Mouse (Mus musculus) ZHBTc4 (cell line): ENCODE results near the gene Ppp1r1a.

Experiments used
- DNase-seq: peaks from one replicate; pipeline ENCODE4 v3.0.0-alpha.2; 2011; ENCODE audit warnings: low read depth, low spot score

Ppp1r1a gene

DNA sequence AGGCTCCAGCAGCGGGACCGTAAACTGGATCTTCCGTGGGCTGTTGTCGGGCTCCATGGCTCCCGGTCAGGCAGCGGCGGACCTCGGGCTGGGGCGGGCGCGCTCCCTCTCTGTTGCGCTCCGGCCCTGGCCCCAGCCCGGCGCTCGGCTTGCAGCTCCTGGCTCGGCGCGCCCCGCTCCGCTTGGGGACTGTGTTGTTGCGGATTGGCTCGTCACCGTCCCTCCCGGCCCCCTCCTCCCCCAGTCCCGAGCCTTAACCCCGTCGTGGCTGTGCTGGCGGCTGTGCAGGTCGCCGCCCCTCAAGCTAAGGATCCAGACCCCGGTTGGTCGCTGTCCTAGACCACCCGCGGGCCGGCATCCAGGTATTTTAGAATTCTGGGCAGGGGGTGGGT is at the start of gene Ppp1r1a:
TSS of gene Ppp1r1a (minus strand) at position 182 of the 392 bp plus-strand sequence.
- peak; percentile 88 for DNase-seq

DNA sequence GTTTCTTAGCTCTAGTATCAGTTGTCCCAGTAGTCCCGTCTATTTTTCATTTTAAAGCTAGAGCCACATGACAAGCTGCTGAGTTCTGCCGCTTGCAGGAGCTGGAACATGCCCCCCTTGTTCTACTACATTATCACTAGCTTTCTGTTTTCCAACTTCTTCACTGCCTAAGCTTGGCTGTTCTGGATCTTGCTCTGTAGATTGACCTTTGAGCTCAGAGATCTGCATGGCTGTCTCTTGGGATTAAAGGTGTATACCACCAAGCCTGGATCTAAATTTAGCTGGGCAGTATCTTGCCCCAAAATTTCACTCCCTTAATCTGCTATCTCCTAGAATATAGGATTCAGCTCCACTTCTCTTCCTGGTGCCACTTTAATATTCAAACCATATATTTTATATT is 48.1 kb upstream of the Ppp1r1a start:
- DNase-seq = no peak

DNA sequence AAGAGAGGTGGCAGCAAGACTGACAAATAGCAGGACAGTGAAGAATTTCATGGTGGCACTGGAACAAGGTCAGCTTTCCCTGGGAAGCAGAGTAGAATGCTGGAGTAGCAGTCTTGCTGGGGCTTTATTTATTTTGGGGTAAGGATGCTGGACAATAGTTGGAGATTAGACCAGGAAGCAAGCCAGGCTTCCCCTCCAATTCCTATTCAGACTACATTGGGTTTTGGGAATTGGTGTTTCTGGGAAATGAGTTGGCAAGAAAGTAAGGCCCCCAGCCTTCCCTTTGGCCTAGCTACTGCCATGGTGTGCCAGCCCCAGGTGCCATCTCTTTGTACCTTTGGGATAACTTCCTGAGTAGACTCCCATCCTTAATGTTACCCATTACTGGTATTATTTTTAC is 27.2 kb upstream of the Ppp1r1a start, which contains the start of gene Glycam1:
TSS of gene Glycam1 (minus strand) at position 101 of the 400 bp plus-strand sequence.
- no peak for DNase-seq

DNA sequence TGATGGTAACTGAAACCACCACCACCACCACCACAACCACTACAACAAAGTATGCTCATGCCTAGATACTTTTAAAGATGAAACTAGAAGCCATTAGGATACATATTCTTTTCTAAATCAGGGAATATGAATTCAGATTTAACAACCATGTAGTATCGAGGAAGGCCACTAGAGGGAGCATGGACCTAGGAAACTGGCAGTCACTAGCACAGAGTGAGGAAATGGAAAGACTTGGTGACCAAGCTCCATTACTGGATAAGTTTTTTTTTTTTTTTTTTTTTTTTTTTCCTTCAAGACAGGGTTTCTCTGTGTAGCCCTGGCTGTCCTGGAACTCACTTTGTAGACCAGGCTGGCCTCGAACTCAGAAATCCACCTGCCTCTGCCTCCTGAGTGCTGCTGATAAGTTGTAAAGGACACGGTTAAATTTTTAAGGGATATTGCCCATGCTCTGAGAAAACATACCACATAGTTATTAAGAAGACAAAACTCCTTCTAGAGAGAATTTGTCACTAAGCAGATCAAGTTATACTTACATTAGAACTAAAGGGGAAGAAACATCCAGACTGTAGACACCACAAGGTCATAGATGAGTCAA is 14.4 kb upstream of the Ppp1r1a start:
- DNase-seq = peak; percentile 56

DNA sequence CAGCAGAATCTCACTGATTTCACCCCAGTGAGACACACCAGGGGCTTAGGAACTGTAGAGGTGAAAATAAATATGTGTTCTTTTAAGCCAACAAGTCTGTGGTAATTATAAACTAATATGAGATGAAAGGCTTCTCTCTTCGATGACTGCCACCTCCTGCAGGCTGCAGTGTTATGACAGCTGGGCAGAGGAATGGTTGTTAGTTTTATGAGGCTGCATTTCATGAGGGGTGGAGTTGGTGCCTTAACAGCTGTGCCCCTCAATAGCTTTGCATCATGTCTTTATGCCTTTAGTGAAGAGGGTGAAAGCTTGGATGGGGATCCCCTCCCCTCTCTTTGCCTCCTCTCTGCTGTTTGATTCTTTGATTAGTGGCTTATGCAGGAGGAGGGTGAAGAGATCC is 13.2 kb upstream of the Ppp1r1a start:
- no peak for DNase-seq

DNA sequence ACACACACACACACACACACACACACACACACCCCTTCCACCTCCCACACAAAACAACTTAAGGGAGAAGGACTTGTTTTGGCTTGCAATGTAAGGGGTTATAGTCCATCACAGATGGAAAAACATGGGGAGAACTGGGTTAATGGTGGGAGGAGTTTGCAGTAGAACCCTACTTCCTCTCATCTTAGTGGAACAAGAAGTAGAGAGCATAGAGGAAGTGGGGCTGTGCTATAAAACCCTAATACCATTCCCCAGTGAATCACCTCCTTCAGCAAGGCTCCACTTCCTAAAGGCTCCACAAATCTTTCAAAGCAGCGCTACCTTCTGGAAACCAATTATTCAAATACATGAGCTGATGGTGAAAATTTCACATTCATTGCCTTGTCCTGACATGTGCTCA is 11.7 kb upstream of the Ppp1r1a start:
- DNase-seq = no peak

DNA sequence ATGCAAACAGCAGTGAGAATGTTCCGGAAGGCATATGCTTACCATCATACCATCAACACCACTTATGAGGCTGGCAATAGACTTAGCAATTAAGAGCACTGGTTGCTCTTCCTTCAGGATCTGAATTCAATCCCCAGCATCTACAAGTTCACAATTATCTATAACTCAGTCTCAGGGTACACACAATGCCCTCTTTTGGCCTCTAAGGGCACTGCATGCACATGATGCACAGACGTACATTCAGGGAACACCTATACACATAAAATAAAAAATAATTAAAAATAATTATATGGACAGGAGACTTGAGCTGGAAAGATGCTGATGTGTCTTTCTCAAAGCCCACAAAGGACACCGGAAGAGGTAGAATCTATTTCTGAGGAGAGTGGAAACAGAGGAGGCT is 10.2 kb upstream of the Ppp1r1a start:
- peak; percentile 33 for DNase-seq

DNA sequence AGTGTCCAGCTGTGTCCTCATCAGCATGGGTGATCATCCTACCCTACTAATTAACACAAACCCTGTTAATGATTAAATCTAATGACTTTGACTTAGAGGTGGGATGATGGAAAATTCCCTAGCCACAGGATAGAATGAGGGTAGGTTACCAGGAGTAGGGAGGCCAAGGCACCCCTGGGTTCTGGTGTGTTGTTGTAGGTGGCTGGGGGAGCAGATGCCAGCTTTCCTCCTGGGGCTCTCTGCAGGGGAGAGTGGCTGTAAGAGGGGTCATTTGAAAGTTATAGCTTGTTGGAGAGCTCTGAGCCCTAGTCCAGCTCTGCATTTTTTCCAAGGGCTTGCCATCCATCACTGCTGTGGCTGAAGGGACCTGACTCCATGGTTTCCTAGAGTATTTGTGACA is 4.7 kb upstream of the Ppp1r1a start:
- DNase-seq = no peak

DNA sequence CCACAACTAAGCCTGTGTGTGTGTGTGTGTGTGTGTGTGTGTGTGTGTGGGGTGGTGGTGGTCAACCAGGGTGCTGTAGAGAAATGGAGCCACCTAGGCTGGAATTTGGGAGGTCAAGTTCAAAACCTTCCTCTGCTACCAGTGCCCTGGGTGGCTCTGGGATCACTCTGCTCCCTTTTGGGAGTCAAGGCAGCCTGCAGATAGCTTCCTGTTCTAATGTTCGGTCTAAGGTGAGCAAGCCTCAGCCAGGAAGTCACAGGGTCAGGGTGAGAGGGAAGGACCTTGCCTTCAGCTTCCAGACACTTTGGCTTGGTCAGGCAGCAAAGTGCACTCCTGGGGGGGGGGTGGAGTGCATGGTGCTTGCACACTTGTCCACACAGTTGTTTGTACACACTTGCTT is 2.8 kb upstream of the Ppp1r1a start:
- DNase-seq = no peak

DNA sequence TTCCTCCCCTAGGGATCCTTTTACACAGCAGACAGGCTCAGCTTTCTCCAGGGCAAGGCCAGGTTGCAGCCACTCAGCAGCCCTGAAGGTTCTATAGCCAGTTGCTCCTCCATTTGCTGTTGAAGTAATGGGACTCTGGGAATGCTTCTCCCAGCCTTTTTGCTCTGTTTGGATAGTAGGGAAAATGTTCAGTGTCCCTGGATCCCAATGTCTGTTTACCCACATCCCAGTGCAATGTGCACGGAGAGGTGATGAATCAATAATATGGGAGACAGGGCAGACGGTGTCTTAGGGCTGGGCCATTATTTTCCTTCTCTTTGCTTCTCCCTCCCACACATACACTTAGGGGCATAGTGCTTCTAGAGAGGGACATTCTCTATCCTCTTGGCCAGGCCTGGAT is 1.5 kb upstream of the Ppp1r1a start:
- no peak for DNase-seq

DNA sequence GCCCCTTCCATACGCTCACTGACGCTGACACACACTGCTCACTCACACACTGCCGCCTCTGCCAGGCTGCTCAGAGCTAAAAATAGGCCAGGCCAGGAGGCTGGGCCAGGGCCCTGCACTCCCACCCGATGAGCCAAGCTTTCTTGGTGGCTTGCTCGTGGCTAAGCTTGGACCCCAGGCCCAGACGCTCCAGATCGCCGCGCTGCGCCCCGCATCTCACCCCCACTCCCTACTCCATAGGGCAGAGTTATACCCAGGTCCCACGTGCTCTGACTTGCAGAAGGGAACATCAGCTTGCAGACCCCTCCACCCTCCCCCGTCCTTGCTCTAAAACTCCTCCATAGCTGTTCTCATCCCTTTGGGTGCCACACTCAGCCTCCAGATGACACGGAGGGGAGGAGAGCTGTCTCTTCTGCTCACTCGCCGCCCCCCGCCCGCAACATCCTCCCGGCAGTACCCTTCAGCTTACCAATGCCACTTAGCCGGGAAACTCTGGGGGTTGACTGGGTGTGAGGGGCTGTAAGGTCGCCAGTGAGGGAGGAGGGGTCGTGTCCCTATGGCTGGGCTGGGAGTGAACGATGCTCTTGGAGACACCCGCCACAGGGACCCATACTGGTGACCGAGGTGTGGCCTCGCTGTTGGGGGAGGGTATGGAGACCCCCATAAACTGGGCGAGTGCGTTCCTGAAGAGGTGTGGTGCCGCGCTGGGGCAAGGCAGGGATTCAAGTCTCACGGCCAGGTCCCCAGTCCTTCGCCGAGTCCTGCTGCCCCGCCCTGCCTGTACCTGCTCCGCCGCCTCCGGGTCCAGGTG is 587 bp downstream of the Ppp1r1a start:
- peak; percentile 16 for DNase-seq

DNA sequence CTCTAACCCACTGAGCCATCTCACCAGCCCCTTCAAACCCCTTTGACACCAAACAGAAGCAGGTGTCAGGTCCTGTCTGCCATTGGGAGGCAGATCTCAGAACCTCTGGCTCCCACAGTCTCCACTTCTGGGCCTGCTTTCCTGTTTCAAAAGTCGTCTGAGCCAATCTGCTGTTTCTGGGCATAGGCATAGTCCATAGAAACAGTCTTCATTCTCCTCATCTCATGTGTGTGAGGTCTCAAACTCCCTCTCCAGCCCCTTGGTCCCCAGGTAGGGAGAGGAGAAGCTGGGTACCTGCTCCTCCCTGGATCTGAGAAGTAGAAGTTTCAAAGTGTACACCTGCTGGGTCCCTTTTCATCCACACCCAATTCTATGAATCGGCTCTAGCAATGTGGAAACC is 1.3 kb downstream of the Ppp1r1a start:
- DNase-seq = no peak

DNA sequence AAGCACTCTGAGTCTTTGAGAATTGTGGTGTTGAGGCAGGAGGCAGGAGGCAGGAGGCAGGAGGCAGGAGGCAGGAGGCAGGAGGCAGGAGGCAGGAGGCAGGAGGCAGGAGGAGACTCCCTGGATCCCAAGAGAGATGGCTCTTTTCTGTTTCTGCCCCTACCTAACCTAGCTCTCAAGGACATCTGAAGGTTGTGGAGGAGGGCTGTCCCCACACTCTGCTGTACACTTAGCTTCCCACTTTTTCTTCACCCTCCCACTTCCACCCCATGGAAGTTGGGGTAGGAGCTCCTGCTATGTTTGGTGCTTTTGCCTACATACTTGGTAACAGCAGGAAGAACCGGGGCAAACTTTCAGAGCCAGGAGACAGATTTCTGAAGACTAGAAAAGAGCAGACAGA is 2.0 kb downstream of the Ppp1r1a start:
- no peak for DNase-seq

DNA sequence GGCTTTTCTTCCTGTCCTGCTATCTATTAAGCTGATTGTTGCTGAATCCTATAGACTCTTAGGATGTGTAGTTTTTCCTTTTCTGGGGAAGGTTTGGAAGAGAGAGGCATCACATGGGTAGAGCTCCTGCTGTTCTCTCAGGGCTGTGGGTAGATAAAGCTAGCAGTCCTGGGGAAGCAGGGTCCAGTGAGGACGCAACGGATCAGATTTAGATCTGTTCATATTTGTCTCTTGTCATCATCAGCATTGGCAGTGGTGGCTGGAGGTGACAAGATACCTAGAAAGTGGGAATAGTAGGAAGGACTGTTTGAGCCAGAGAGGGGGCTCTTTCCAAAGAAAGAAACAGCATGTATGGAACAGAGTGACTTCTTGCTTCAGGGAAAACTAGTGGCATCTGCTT is 2.8 kb downstream of the Ppp1r1a start:
- no peak for DNase-seq

DNA sequence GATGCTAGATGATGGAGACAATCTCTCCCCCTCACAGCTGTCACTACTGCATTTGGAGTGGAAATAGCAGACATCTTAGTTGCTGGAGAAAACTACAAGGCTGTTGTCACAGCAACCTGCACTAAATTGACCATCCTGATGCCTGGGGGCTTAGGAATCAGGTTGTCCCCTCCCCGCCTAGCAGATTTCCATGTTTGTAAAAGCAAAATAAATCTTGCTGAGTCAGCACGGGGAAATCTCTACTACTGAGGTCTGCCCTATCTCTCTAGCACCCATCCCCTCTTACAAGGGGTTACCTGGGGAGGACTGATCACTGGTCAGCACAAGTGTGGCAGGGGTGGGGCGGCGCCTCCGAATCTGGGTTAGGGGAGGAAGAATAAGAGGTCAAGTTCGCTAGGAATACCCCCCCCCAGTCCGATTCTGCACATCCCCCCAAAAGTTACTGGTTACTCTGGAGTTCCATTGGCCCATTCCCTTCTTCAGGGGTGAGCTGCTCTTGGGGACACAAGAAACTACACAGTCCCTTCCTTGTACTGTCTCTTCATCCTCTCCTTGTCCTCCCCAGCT is 3.7 kb downstream of the Ppp1r1a start:
- DNase-seq = no peak

DNA sequence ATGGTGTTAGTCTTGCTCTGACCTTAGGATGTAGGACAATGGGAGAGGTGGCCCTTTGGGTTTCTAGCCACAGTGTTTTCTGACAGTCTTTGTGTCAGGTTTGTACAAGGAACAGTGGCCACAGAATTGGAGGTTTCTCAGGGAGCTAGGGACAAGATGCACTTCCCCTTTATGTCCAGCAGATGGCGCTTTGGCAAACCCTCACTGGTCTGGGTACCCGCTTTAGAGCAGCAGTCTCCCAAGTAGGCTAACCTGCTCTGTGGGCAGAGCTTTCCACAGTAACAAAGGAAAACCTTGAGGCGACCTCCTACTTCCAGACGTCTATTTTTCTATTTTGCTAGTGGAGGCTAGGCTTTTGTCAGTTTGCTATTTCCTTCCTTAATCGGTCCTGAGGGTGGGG is 7.4 kb downstream of the Ppp1r1a start:
- peak; percentile 84 for DNase-seq

DNA sequence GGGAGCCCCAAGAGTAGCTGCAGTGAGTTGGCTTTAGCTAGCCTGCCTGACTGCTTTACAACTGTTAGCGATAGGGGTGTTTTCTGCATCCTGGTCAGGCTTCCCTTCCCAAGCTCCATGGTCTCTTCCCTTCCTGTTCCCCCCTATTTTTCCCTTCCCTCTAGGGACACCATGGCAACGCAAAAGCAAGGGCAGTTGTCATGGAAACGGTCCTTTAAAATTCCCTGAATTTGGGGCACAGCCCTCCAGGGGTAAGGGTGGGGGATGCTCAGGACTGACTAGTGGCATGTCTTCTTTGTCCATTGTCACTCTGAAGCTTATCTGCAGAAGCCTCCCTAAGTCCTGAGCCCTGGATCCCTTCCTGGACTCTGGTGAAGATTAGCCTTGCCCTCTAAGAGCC is 14.6 kb downstream of the Ppp1r1a start:
- no peak for DNase-seq

DNA sequence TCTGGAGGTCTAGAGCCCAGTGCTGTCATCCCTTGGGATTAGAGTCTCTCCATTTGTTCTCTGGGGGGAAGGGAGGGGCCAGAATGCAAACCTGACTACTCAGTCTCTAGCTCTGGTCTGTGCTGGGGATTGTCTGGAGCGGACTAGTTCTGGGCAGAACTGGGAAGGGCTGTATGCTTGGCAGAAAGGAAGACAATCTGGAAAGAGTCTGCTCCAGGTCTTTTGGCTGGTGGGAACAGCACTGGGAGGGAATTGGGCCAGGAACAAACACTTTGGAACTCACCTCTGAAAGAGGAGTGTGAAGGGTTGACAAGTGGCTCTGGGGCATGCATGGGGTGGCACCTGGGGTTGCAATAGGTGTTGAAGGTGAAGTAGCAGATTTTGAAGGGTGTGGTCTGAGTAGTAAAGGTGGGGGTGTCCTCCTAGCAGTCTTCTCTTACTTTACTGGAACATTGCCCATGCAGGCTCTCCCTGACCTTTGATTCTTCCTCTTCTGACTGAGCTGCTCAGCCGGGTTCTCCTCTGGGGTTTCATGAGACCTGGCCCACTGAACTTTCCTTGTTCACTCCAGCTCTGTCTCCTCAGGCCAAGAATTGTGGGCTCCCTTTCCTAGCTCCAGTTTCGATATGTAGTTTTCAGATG is 15.2 kb downstream of the Ppp1r1a start:
- peak; percentile 95 for DNase-seq

DNA sequence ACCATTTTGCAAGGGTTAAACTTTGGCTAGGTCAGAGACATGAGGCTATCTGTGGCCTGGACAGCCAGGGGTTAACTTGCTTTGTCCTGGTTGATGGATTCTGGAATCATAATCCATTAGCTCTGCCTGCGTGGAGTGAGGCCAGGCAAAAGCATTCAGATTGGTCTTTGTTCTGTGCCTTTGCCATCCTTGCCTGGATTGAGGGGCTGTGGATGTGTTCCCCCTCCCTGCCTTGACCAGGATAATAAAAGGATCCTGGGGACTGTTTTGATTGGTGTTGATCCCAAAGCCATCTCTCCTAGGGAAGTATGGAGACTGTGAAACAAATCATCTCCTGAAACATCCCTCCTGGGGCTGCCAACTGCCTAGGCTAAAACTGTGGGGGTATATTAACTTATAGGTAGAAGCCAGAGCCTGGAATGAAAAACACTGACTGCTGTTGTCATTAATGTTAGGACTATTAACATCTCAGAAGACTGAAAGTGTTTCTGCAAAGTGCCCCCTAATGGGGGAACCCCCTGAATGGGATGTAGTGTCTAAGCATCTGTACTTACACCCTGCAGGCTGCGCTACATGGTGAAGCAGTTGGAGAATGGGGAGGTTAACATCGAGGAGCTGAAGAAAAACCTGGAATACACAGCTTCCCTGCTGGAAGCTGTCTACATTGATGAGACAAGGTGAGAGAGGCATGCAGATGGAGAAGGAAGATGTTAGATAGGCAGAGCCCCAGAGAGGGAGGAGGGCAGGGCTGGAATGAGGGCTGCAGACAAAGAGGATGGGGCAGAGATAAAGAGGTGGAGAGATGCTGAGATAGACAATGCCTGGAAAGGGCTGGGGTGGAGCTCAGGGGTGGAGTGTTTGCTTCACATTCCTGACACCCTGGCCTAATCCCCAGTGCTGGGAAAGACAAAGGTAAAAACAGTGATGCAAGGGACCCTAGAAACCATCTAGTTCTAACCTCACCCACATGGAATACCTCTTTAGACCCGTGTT is 18.1 kb downstream of the Ppp1r1a start:
- DNase-seq = peak; percentile 92

DNA sequence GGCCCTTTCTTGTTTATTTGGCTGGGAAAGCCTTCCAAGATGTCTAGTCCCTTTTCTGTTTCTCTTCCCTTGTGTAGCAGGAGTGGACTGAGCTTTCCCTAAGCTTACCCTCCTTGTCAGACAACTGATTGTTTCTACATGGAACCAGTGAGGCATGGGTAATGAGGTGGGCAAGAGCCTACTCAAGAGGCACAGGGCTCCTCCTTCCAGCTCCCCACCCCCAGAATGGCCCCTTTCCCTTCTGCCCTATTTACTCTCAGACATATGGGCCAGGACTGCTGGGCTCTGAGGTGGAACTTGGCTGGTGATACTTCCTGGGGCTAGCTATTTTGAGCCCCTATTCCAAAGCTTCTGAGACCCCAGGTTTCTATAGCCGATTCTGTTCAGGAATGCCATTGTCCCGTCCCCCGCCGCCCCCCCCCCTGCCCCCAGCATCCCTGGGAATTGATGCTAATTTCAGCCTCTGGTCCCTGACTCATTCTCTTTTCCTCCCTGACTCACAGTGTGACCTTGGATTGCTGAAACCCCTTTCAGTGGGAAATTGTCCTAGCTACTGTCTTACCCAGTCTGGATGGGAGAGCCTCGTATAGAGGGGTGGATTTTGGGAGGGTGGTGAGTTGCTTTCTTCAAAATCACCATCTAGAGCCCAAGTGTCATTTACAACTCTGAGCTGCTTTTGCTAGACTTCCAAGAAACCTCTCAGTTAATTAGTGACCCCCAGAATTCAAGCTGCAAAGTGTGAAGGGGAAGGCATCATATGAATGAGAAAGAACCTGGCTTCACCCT is 19.0 kb downstream of the Ppp1r1a start:
- peak; percentile 17 for DNase-seq
